Mouse (Mus musculus): ENCODE results near the gene Nsmce1.

The Nsmce1 gene

GRCm38 (mm10) chr7:125489636-125490035 is 1.8 kb downstream of the Nsmce1 start:
- no peak for DNase-seq (ENCODE audit: low spot score in 2 of 2)

- DNase-seq (ENCODE audit: low spot score in 2 of 2), result no peak
These were observed 2.7 kb downstream of the Nsmce1 start for GRCm38 (mm10) chr7:125488706-125489105.

- no peak for DNase-seq (ENCODE audit: low spot score in 2 of 2)
These were observed 4.3 kb downstream of the Nsmce1 start for GRCm38 (mm10) chr7:125487126-125487525.

DNA sequence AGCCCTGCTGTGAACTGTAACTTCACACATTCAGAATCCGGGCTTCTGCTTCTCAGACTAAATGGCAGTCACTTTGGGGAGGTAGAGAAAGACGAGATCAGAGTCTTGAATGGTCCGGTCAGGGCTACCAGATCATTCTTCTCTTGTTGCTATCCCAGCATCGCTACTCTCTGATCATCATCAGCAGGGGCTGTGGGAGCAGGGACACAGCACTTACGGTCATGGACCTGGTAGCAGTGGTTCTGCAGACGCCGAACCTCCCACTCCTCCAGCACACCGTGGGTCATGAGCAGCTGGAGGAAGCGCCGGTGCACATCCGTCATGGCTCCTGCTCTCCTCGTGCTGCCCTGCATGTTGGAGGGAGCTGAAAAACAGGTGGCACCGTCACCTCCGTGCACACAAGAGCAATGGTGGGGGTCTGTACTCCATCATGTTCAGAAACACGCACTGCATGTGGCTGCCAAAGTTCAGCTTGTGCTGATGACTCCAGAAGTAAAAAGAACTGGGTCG is 5.2 kb downstream of the Nsmce1 start:
- no peak for DNase-seq (ENCODE audit: low spot score in 2 of 2)

DNA sequence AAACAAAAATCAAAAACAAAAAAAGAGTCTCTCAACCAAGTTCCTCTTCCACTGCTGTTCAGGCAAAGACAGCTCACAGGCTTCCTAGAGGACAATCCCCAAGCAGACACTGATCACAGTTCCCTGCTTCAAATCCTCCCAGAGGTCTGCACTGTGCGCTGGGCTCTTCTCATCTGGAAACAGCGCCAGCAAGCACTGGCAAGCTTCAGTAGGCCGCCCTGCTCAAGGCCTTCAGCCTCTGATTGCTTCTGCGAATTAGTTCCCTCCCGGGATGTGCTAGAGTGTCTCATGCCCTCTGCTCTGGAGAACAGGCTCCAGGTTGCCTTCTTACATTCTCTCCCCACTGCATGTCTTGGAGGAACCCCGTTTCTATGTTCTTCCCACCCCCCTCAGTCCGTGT is 6.6 kb downstream of the Nsmce1 start:
- DNase-seq (ENCODE audit: low spot score in 2 of 2), result no peak

GRCm38 (mm10) chr7:125482886-125483285 is 8.5 kb downstream of the Nsmce1 start:
- DNase-seq (ENCODE audit: low spot score in 2 of 2), result no peak

- DNase-seq (ENCODE audit: low spot score in 2 of 2), result no peak
These were observed 9.1 kb downstream of the Nsmce1 start for GRCm38 (mm10) chr7:125482339-125482738.

- DNase-seq (ENCODE audit: low spot score in 2 of 2), result no peak
These were observed 10.9 kb downstream of the Nsmce1 start for GRCm38 (mm10) chr7:125480518-125480917.

GRCm38 (mm10) chr7:125478391-125478984 is 12.9 kb downstream of the Nsmce1 start:
- DNase-seq (ENCODE audit: low spot score in 2 of 2), result peak in 1 of 2 experiments; percentile 48

DNA sequence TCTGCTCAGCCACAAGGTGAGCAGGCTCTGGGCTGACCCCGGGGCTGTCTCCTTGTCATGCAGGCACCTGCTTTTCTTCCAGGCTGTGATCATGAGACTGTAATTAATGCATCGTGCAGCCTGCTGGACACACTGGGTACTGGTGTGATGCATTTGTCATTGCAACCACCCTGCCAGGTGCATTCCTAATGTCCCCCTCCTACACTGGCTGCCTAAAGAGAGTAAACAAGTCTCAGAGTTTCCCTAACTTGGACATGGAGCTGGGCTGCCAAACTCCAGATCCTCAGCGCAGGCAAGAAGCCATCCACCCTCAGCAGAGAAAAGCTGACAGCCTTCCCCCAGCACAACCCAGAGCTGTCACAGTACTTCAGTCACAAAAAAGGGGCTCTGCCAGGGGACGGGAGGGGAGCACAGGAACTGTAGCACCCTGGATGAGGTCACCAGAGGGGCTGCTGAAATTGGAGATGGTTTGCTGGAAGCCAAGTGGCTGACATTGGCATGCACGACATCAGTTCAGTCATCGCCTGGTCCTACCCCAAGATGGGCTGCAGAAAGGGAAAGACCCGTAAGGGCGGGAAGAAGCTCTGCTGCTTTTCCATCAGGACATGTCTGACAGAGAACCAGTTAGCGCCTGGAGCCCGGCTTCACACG is 15.7 kb downstream of the Nsmce1 start:
- no peak for DNase-seq (ENCODE audit: low spot score in 2 of 2)

DNA sequence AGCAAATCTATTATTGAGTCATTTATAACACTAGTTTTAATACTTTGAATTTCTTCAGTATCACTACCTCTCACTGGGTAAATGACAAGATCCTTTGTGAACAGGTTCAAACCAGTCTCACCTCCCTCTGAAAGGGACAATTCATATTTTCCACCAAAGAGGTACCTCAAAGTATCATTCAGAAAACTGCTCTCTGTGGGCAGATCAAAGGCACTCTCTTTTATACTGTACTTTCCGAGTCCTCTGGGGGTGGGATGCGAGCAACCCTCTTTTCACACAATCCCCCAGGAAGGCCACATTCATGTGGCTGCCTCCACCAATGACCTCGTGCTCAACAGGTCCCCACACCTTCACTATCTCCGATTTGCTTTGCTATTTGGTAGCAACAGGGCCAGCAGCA is 16.9 kb downstream of the Nsmce1 start:
- no peak for DNase-seq (ENCODE audit: low spot score in 2 of 2)

GRCm38 (mm10) chr7:125471991-125472741 is 19.2 kb downstream of the Nsmce1 start:
- DNase-seq (ENCODE audit: low spot score in 2 of 2), result peak; percentile 50 to 78

DNA sequence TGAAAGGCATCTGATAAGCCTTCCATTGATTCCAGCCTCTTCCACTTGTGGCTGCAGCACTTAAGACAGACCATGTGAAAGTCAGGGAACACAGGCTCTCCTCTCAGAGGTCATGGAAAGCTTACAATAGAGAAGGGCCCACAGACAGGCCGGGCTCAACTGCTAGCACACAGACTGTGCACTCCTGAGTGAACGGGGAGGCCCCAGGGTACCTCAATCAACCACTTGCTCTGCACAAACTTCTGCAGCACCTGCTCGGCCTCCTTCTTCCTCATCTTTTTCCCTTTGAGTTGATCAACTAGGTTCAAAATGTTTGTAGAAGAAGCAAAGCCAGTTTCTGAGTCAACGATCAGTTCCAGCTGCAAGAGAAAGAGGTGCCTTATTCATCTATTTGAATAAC is 20.5 kb downstream of the Nsmce1 start:
- no peak for DNase-seq (ENCODE audit: low spot score in 2 of 2)

DNA sequence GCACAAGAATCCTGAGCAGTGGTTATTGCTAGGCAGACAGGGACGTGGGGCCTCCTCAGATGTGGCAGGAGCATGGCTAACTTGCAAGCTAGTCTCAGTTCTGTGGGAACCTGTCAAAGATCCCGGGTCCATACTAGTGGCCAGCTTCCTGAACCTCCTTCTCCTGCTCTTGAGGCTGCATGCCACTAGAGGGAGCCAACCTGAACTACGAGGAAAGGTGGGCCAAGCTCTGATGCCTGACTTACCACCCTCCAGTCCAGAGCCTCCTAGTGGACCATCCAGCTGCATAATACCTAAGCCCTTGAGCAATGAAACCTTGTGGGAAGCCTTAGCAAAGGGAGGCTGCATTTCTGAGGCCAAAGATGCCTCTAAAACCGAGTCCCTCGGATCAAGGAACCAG is 21.5 kb downstream of the Nsmce1 start:
- DNase-seq (ENCODE audit: low spot score in 2 of 2), result peak; percentile 46 to 51

DNA sequence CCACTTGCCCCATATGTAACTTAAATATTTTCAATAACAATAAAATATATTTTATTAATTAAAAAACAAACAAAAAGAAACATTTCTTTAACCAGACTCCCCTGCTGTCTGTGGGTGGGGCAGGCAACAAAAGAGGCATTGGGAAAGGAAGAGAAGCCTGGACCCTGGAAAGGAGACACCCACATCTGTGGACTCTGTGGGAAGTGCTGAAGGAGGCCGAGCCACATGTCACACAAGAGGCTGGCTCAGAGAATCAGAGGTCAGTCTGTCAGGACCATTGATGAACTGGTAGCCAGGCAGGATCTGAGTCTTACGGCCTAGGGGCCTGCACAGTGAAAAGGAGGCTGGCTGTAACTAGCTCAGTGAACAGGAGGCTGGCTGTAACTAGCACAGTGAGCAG is 29.2 kb downstream of the Nsmce1 start:
- no peak for DNase-seq (ENCODE audit: low spot score in 2 of 2)

DNA sequence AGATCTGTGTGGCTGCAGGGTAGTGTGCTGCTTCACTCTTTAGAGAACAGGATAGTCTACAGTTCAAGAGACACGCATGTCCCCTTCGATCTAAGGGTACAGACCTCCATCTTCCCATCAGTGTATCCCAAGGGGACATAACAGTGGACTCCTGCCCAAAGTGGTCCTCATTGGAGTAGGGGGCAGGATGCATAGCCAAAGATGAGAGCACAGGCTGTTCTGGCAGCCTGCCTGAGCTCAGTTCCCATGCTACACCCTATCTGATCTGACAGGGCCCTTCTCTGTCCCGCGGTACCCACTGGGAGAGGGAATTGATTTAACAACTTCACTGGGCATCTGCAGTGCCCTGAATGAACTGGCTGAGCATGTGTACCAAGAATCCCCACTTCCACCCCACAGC is 37.7 kb downstream of the Nsmce1 start:
- no peak for DNase-seq (ENCODE audit: low spot score in 2 of 2)

GRCm38 (mm10) chr7:125451078-125451477 is 40.3 kb downstream of the Nsmce1 start:
- DNase-seq (ENCODE audit: low spot score in 2 of 2), result no peak

DNA sequence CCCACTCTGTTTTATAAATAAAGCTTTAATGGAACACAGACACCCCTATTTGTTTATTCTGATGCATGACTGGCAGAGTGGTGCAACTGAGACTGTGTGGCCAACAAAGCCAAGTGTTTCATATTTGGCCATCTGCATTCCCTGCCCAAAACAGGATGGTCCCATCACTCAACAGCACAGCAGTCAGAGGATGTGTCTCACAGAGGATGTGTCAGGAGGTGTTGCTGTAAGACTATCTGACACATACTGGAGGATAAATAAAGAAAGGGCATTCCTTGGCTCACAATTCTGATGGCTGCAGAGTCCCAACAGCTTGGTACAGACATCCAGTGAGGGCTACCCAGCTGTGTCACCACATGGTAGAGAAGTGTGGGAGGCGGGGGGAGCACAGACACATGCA is 40.7 kb downstream of the Nsmce1 start:
- no peak for DNase-seq (ENCODE audit: low spot score in 2 of 2)

DNA sequence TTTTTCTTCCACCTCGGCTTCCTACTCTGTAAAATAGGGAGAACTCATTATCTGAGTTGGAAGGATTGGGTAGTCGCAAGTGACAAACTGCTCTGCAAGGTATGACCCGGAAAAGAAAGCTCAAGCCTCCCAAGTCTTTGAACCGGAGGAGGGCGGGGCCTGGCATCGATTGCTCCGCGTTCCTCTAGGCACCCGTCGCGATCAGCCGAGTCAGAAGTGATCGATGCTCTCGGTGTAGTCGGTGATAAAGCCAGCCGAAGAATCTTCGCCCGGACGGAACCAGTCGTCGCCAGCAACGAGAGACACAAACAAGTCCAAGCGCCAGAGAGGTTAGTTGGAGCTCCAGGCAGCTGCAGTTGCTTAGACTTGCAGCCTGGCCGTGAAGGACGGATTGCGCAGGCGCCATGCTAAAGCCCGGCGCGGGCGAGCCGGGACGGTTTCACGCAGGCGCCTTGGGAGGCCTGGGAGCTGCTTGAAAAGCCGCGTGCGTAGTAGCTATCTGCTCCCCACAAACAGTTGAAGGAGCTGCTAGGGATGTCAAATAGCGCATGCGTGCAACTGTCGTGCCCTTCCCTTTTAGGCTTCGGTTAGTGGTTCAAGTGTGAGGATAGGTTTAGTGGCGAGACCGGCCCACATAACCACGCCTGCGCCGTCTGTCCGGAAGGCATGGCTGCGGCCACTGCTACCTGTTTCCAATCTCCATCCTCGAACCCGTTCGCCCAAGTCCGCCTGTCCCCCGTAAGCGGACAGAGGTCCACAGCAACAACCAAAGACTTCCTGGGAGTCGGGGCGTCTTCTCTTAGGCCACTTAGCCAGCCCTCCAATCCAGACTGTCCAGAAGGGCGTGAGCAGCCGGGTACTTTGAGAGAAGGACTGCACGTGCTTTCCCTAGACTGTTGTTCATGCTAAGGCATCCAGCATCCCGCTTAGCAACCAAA is 46.7 kb downstream of the Nsmce1 start, which contains the start of gene Kdm8:
TSS of gene Kdm8 (plus strand) at position 213 of the 938 bp plus-strand sequence.
- peak; percentile 89 to 92 for DNase-seq (ENCODE audit: low spot score in 2 of 2)

DNA sequence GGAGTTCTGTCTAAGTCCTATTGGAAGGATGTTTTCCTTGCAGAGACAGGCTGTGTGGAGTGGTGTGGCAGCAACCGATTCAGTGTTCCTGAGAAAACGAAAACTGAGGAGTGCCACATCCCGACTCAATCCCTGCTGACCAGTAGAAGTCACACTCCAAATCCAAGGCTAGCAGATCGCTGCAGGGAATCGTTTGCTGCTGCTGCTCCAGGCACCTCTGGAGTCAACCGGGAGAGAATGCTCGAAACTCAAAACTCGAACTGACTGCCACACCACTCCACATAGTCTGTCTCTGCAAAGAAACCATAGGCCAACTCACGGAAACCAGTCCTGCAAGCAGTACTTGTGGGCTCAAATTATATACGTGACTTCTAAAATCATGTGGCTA is 47.3 kb downstream of the Nsmce1 start:
- DNase-seq (ENCODE audit: low spot score in 2 of 2), result no peak

- no peak for DNase-seq (ENCODE audit: low spot score in 2 of 2)
These were observed 49.1 kb downstream of the Nsmce1 start for GRCm38 (mm10) chr7:125442323-125442722.

All from urinary bladder, postnatal 36 days (tissue).